Mouse (Mus musculus) forebrain, embryonic 14.5 days (tissue): ENCODE measurements around the gene Nmt1. TPM values are rescaled to one million over a fixed set of nuclear protein-coding genes. Genes with fewer than 3 reads are reported as not detected.
A peak's percentile ranks its signal among the peaks of the same experiment; 100 is the strongest.

Source experiments
- ATAC-seq: fragments of 200-750 bp; cut with Nextera tagmentation; 2 replicates; pipeline ENCODE4 v1.8.0; 2017; ENCODE audit warnings: mild to moderate bottlenecking, moderate library complexity
- DNase-seq: peaks from one replicate; pipeline ENCODE4 v3.0.0-alpha.2; 2015; ENCODE audit warnings: low spot score
- H3K27ac ChIP-seq: fragments of 300-500 bp; sonication (generic); 2 replicates; pipeline ENCODE4 v1.5.1; 2014; ENCODE audit warnings: low read depth, mild to moderate bottlenecking, control low read depth, low read length, moderate library complexity
- H3K27me3 ChIP-seq: fragments of 300-500 bp; sonication (generic); replicated peaks from 2 replicates; pipeline ENCODE4 v1.6.1; 2014; ENCODE audit warnings: low read length, control low read depth, mixed read lengths; ENCODE audit not compliant: control insufficient read depth, insufficient read depth
- H3K36me3 ChIP-seq: fragments of 300-500 bp; sonication (generic); 2 replicates; pipeline ENCODE4 v1.6.1; 2014; ENCODE audit warnings: low read length, control low read depth; ENCODE audit not compliant: control insufficient read depth, insufficient read depth
- H3K4me1 ChIP-seq: fragments of 300-500 bp; sonication (generic); 2 replicates; pipeline ENCODE4 v1.6.1; 2014; ENCODE audit warnings: antibody characterized with exemption, low read length, control low read depth; ENCODE audit not compliant: control insufficient read depth, insufficient read depth
- H3K4me2 ChIP-seq: fragments of 300-500 bp; sonication (generic); 2 replicates; pipeline ENCODE4 v1.6.1; 2014; ENCODE audit warnings: mild to moderate bottlenecking, control low read depth, low read length
- H3K4me3 ChIP-seq: fragments of 300-500 bp; sonication (generic); 2 replicates; pipeline ENCODE4 v1.5.1; 2014; ENCODE audit warnings: low read depth, low read length, control low read depth
- H3K9ac ChIP-seq: fragments of 300-500 bp; sonication (generic); 2 replicates; pipeline ENCODE4 v1.6.1; 2014; ENCODE audit warnings: mild to moderate bottlenecking, low read length, control low read depth, moderate library complexity
- H3K9me3 ChIP-seq: fragments of 300-500 bp; sonication (generic); replicated peaks from 2 replicates; pipeline ENCODE4 v1.6.1; 2016; ENCODE audit warnings: low read length, control low read depth, mixed read lengths; ENCODE audit not compliant: control insufficient read depth
- WGBS: fragments of 180-500 bp; shearing (Covaris S2); extraction: QIAGEN DNeasy Blood & Tissue Kit; methylation state at CpG from one replicate; pipeline ENCODE4 v1.1.7; 2014; 5-methylcytosine and 5-hydroxymethylcytosine counted together
- polyA plus RNA-seq: library from polyadenylated mRNA; unstranded; fragments of >200 nt; fragmentation: Nextera tagmentation; extraction: Ambion mirVana; gene quantifications from 2 replicates; pipeline ENCODE4 v1.2.1, GENCODE M21; 2014

Gene Nmt1
- polyA plus RNA-seq, 1 experiment from 2014 or later, result 43.8 TPM

DNA sequence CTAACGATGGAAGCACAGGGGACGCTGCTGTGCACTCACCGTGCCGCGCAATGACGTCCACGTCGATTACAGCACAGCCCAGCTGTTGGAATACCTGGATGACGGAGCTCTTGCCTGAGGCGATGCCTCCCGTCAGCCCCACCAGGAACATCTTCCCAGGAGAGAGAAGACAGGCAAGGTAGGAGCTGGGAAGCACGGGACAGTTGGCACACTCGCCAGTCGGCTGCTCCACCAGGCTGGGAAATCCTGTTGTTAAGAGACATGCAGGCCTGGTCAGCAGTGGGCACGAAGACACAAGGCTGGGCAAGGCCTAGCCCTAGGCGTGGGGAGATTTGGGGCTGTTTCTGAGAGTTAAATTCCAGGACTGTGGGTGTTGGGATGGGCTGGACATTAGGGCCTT lies 27.9 kb upstream of the Nmt1 start:
- WGBS, result 93% methylated on average over 16 of the region's 16 CpGs
- H3K4me1 ChIP-seq, result no peaks in the 10 kb centered on the region
- H3K9ac ChIP-seq, result no peak overlapping the region
- ATAC-seq (no peak), DNase-seq (no peak)
- H3K4me3 ChIP-seq, result no peak overlapping the region
- peaks cover 51% of the 10 kb centered on the region for H3K36me3 ChIP-seq
- no peaks in the 10 kb centered on the region for H3K27me3 ChIP-seq
- no peaks in the 10 kb centered on the region for H3K9me3 ChIP-seq
- H3K4me2 ChIP-seq, result no peak overlapping the region
- no peak overlapping the region for H3K27ac ChIP-seq

- Histone ChIP-seq H3K27me3 (no peaks in the 10 kb centered on the region), H3K4me2 (no peak overlapping the region), H3K9ac (no peak overlapping the region), H3K9me3 (no peaks in the 10 kb centered on the region), H3K4me3 (no peak overlapping the region), H3K27ac (no peak overlapping the region), H3K36me3 (peaks cover 43% of the 10 kb centered on the region), H3K4me1 (no peaks in the 10 kb centered on the region)
- no peak for ATAC-seq
- 89% methylated on average over 5 of the region's 5 CpGs for WGBS
- no peak for DNase-seq
Measured at GRCm38 (mm10) chr11:103001063-103001462, 26.9 kb upstream of the Nmt1 start.

- H3K27ac ChIP-seq, result peak overlapping the region; percentile 2; the same call in 1 of the 2 replicates
- DNase-seq (peak; percentile 56), ATAC-seq (no peak)
- no peak overlapping the region for H3K4me2 ChIP-seq
- no peak overlapping the region for H3K9ac ChIP-seq
- WGBS, result 48% methylated on average over 5 of the region's 5 CpGs
- H3K36me3 ChIP-seq, result peaks cover 39% of the 10 kb centered on the region
- H3K4me1 ChIP-seq, result no peaks in the 10 kb centered on the region
- no peak overlapping the region for H3K4me3 ChIP-seq
- H3K9me3 ChIP-seq, result no peaks in the 10 kb centered on the region
- no peaks in the 10 kb centered on the region for H3K27me3 ChIP-seq
Measured at GRCm38 (mm10) chr11:103003210-103003609, 24.8 kb upstream of the Nmt1 start.

GRCm38 (mm10) chr11:103004852-103005251 lies 23.1 kb upstream of the Nmt1 start:
- Histone ChIP-seq H3K27me3 (no peaks in the 10 kb centered on the region), H3K4me2 (no peak overlapping the region), H3K4me3 (no peak overlapping the region), H3K9ac (no peak overlapping the region), H3K27ac (no peak overlapping the region), H3K9me3 (no peaks in the 10 kb centered on the region), H3K4me1 (no peaks in the 10 kb centered on the region), H3K36me3 (peaks cover 30% of the 10 kb centered on the region)
- 91% methylated on average over 1 of the region's 1 CpGs for WGBS
- ATAC-seq, result no peak
- DNase-seq, result no peak

DNA sequence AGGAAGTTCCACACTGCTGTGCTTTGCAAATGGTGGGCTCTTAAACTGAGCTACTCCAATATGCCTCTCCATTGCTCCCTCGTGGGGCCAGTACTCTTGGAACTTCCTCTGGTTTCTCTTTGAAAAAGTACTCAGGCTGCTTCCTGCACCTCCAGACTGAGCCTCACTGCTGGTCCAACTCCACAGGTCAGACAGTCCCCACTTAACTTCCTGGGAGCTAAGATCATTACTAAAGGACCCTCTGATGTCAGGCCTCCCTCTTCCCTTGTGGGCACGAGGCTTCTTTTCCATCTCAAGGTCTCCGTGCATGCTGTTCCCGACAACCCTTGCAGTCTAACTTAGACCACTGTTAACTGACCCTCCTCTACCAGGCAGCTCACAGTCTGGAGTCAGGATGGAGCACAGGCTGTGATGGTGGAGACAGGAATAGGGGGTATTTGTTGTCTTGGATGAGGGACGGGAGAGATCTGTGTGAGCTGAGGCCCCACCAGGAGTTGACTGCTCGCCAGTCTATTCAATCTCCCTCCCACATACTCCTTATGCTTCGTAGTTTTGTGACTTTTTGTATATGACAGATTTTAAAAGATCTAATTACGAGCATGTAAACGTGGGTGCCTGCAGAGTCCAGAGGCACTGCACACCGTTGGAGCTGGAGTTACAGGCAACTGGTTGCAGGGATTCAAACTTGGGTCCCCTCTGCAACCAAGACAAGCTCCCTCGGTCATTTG lies 22.6 kb upstream of the Nmt1 start:
- ATAC-seq (no peak), DNase-seq (no peak)
- no peak overlapping the region for H3K27ac ChIP-seq
- H3K4me3 ChIP-seq, result no peak overlapping the region
- no peak overlapping the region for H3K4me2 ChIP-seq
- 90% methylated on average over 11 of the region's 11 CpGs for WGBS
- no peaks in the 10 kb centered on the region for H3K4me1 ChIP-seq
- no peak overlapping the region for H3K9ac ChIP-seq
- no peaks in the 10 kb centered on the region for H3K9me3 ChIP-seq
- H3K36me3 ChIP-seq, result 0 out of 2 replicates have a peak, but pooled peaks cover 27% of the 10 kb centered on the region
- H3K27me3 ChIP-seq, result no peaks in the 10 kb centered on the region

GRCm38 (mm10) chr11:103006286-103007000 lies 21.5 kb upstream of the Nmt1 start:
- no peak overlapping the region for H3K4me3 ChIP-seq
- DNase-seq (no peak), ATAC-seq (no peak)
- no peaks in the 10 kb centered on the region for H3K9me3 ChIP-seq
- no peaks in the 10 kb centered on the region for H3K4me1 ChIP-seq
- 0 out of 2 replicates have a peak, but pooled peaks cover 27% of the 10 kb centered on the region for H3K36me3 ChIP-seq
- no peak overlapping the region for H3K4me2 ChIP-seq
- H3K27me3 ChIP-seq, result no peaks in the 10 kb centered on the region
- no peak overlapping the region for H3K27ac ChIP-seq
- 90% methylated on average over 7 of the region's 7 CpGs for WGBS
- H3K9ac ChIP-seq, result no peak overlapping the region

- Histone ChIP-seq H3K36me3 (0 out of 2 replicates have a peak, but pooled peaks cover 27% of the 10 kb centered on the region), H3K9ac (no peak overlapping the region), H3K4me3 (no peak overlapping the region), H3K27ac (no peak overlapping the region), H3K9me3 (no peaks in the 10 kb centered on the region), H3K4me1 (no peaks in the 10 kb centered on the region), H3K4me2 (no peak overlapping the region), H3K27me3 (no peaks in the 10 kb centered on the region)
- WGBS, result 70% methylated on average over 6 of the region's 6 CpGs
- ATAC-seq (no peak), DNase-seq (no peak)
Measured at GRCm38 (mm10) chr11:103007001-103007340, 21.0 kb upstream of the Nmt1 start.

DNA sequence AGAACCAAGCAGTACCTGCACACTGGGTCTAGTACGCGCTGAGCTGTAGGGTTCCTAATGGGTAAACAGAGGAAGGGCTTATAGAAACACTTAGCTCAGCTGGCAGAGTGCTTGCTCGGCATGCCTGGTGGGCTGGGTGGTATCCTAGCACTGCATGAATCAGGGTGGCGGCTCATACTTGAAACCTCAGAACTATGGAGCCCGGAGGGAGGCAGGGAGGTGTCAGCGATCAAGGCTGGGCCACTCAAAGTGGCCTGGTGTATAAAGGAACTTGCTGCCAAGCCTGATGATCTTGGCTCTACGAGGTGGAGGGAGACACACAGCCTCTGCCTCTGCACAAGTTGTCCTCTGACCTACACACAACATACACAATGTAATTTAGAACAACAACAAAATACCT lies 19.4 kb upstream of the Nmt1 start:
- Histone ChIP-seq H3K4me1 (no peaks in the 10 kb centered on the region), H3K9ac (no peak overlapping the region), H3K27me3 (no peaks in the 10 kb centered on the region), H3K4me2 (no peak overlapping the region), H3K9me3 (no peaks in the 10 kb centered on the region), H3K27ac (no peak overlapping the region), H3K36me3 (0 out of 2 replicates have a peak, but pooled peaks cover 35% of the 10 kb centered on the region), H3K4me3 (no peak overlapping the region)
- WGBS, result 87% methylated on average over 7 of the region's 7 CpGs
- DNase-seq, result no peak
- no peak for ATAC-seq

DNA sequence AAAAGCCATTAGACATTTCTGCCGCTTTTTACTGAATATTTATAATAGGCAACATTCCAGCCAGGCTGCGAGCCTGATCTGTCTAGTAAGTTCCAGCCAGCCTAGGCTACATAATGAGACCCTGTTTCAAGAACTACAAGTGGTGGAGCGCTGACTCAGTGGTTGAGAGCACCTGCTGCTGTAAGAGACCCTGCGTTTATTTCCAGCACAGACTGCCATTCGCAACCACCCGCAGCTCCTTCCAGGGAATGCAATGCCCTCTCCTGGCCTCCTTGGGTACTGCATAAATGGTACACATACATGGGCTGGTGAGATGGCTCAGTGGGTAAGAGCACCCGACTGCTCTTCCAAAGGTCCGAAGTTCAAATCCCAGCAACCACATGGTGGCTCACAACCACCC lies 18.8 kb upstream of the Nmt1 start:
- ATAC-seq (no peak), DNase-seq (peak; percentile 35)
- Histone ChIP-seq H3K4me2 (no peak overlapping the region), H3K4me3 (no peak overlapping the region), H3K27ac (no peak overlapping the region), H3K4me1 (no peaks in the 10 kb centered on the region), H3K27me3 (no peaks in the 10 kb centered on the region), H3K9me3 (no peaks in the 10 kb centered on the region), H3K9ac (no peak overlapping the region), H3K36me3 (0 out of 2 replicates have a peak, but pooled peaks cover 35% of the 10 kb centered on the region)
- WGBS, result 91% methylated on average over 8 of the region's 8 CpGs
